Comparison of ENCODE assay signal across 8 mouse cellular contexts in genomic region chr17:57070699-57071098, GRCm38 (mm10). TPM values are rescaled to one million over a fixed set of nuclear protein-coding genes. Genes with fewer than 3 reads are reported as not detected.
A peak's percentile ranks its signal among the peaks of the same experiment; 100 is the strongest.
DNase-seq lines count a peak whose midpoint lies in the region; ATAC-seq and TF ChIP-seq lines count a peak whose summit lies in the region.

No protein-coding gene starts in this region.

- peak overlapping the region; percentile 46; the same call in 1 of the 2 replicates for H3K4me2 ChIP-seq in forebrain, embryonic 11.5 days (ENCODE audit: low read depth, low read length, severe bottlenecking)
- H3K4me2 ChIP-seq in kidney, embryonic 16.5 days (replicated peaks; ENCODE audit: low read depth, low read length), result peak overlapping the region; percentile 43

- no peaks in the 10 kb centered on the region for H3K27me3 ChIP-seq in forebrain, embryonic 11.5 days (ENCODE audit: control insufficient read depth, insufficient read depth, low read length)
- H3K27me3 ChIP-seq in kidney, embryonic 16.5 days (ENCODE audit: insufficient read depth, low read length), result peaks cover 3% of the 10 kb centered on the region; the same call in 1 of the 2 replicates

- intact Hi-C loops in gastrocnemius, postnatal 36 days (cut with DNase I), result no loop called here

- no peak overlapping the region for H3K9ac ChIP-seq in ES-E14 (ENCODE audit: insufficient read depth, low read depth, low read length, poor library complexity, severe bottlenecking)
- peak overlapping the region; percentile 39; the same call in 1 of the 2 replicates for H3K9ac ChIP-seq in forebrain, embryonic 11.5 days (ENCODE audit: low read length)
- no peak overlapping the region for H3K9ac ChIP-seq in kidney, embryonic 16.5 days (replicated peaks; ENCODE audit: low read length)

- no peaks in the 10 kb centered on the region for H3K9me3 ChIP-seq in ES-E14 (ENCODE audit: control insufficient read depth, insufficient read depth, low read depth, low read length)
- H3K9me3 ChIP-seq in forebrain, embryonic 11.5 days (ENCODE audit: control insufficient read depth, low read length), result no peaks in the 10 kb centered on the region
- H3K9me3 ChIP-seq in kidney, embryonic 16.5 days (ENCODE audit: low read length), result no peaks in the 10 kb centered on the region

- DNase-seq in ES-E14 (ENCODE audit: low read depth, low spot score), result peak; percentile 100
- peak; percentile 76 for DNase-seq in forebrain, embryonic 11.5 days (ENCODE audit: low spot score)
- peak; percentile 63 for DNase-seq in mesoderm, embryonic 11.5 days (ENCODE audit: low read depth, low spot score)
- no peak for DNase-seq in frontal cortex, adult 2 months (ENCODE audit: extremely low spot score in 1 of 2, low spot score in 1 of 2)
- no peak for DNase-seq in spleen, postnatal 36 days (ENCODE audit: low spot score in 2 of 2)
- DNase-seq in gastrocnemius, postnatal 36 days, result no peak
- no peak for DNase-seq in cerebellum, postnatal 36 days

- WGBS in forebrain, embryonic 11.5 days, result 1% methylated on average over 11 of the region's 11 CpGs
- WGBS in kidney, embryonic 16.5 days, result 2% methylated on average over 11 of the region's 11 CpGs

- ATAC-seq in forebrain, embryonic 11.5 days (replicated peaks; ENCODE audit: low FRiP score), result peak; percentile 73
- peak; percentile 78 for ATAC-seq in kidney, embryonic 16.5 days (ENCODE audit: low FRiP score, low TSS enrichment)

- H3K4me1 ChIP-seq in ES-E14 (ENCODE audit: control insufficient read depth in 2 of 2, insufficient read depth in 2 of 2, low read length in 2 of 2, poor library complexity in 1 of 2), result peaks cover 2 to 16% of the 10 kb centered on the region in 2 experiments; a peak in 2 of 4 replicates
- H3K4me1 ChIP-seq in forebrain, embryonic 11.5 days (replicated peaks; ENCODE audit: control insufficient read depth, insufficient read depth, low read length), result 0 out of 2 replicates have a peak, but pooled peaks cover 2% of the 10 kb centered on the region
- peaks cover 8% of the 10 kb centered on the region; the same call in 1 of the 2 replicates for H3K4me1 ChIP-seq in kidney, embryonic 16.5 days (ENCODE audit: insufficient read depth, low read length)

- H3K27ac ChIP-seq in ES-E14 (ENCODE audit: insufficient read depth, low read depth, low read length, poor library complexity, severe bottlenecking), result no peak overlapping the region
- H3K27ac ChIP-seq in forebrain, embryonic 11.5 days (ENCODE audit: low read depth, low read length), result no peak overlapping the region
- H3K27ac ChIP-seq in kidney, embryonic 16.5 days (ENCODE audit: low read length), result no peak overlapping the region

- in situ Hi-C loops in ES-E14 (cut with MboI; ENCODE audit: low sequenced_read_pairs in 2 of 2, unreplicated experiment in 2 of 2), result no loop called here

- peaks cover 2% of the 10 kb centered on the region; the same call in 1 of the 2 replicates for H3K36me3 ChIP-seq in ES-E14 (ENCODE audit: control insufficient read depth, insufficient read depth, low read length, poor library complexity, severe bottlenecking)
- H3K36me3 ChIP-seq in forebrain, embryonic 11.5 days (ENCODE audit: control insufficient read depth, insufficient read depth, low read length), result no peaks in the 10 kb centered on the region; the same call in 1 of the 2 replicates
- H3K36me3 ChIP-seq in kidney, embryonic 16.5 days (ENCODE audit: insufficient read depth, low read length), result no peaks in the 10 kb centered on the region

- H3K4me3 ChIP-seq in ES-E14 (ENCODE audit: insufficient read depth in 1 of 2, low read depth in 1 of 2, low read length in 2 of 2, poor library complexity in 1 of 2, severe bottlenecking in 1 of 2), result no peak overlapping the region
- H3K4me3 ChIP-seq in forebrain, embryonic 11.5 days (ENCODE audit: low read depth, low read length), result peak overlapping the region; percentile 23
- H3K4me3 ChIP-seq in kidney, embryonic 16.5 days (ENCODE audit: low read length), result peak overlapping the region; percentile 36

TF ChIP-seq in ES-E14, 5 proteins besides CTCF, POLR2A, EP300 and RAD21:
- no peak for TF ChIP-seq ZNF384 (IDR thresholded peaks at IDR 0.05; ENCODE audit: low read depth, low read length)
- no peak for TF ChIP-seq CHD2 (IDR thresholded peaks at IDR 0.05; ENCODE audit: low read depth, low read length)
- TF ChIP-seq HCFC1 (IDR thresholded peaks at IDR 0.05; ENCODE audit: borderline replicate concordance, insufficient read depth, low read length), result no peak
- no peak for TF ChIP-seq MAFK (IDR thresholded peaks at IDR 0.05; ENCODE audit: insufficient read depth, low read depth, low read length)
- TF ChIP-seq ZC3H11A (IDR thresholded peaks at IDR 0.05; ENCODE audit: borderline replicate concordance, low read depth, low read length), result no peak

RNA-seq across cellular contexts. Expression of gene Dennd1c, which starts 7.6 kb away (rescaled TPM):
- total RNA-seq in ES-E14 (2012; rRNA removed), result 0.45 and 0.53 TPM in 2 replicates
- 4.6 and 5.7 TPM in 2 replicates for polyA plus RNA-seq in forebrain, embryonic 11.5 days (2014; fragmentation: Nextera tagmentation; extraction: Ambion mirVana)
- polyA plus RNA-seq in kidney, embryonic 16.5 days (2015; fragmentation: Nextera tagmentation; extraction: Ambion mirVana), result 5.6 and 6.8 TPM in 2 replicates
- polyA plus RNA-seq in frontal cortex, adult 2 months (2012; rRNA removed), result 2.3 and 2.4 TPM in 2 replicates
- total RNA-seq in gastrocnemius, postnatal 36 days (2021), result under 1 TPM; 0.43 to 0.54 TPM

RNA-seq across cellular contexts. Expression of gene Slc25a23, which starts 11.0 kb away (rescaled TPM):
- total RNA-seq in ES-E14 (2012; rRNA removed), result 5.2 and 5.9 TPM in 2 replicates
- 19.9 and 21.5 TPM in 2 replicates for polyA plus RNA-seq in forebrain, embryonic 11.5 days (2014; fragmentation: Nextera tagmentation; extraction: Ambion mirVana)
- 11.2 and 14.0 TPM in 2 replicates for polyA plus RNA-seq in kidney, embryonic 16.5 days (2015; fragmentation: Nextera tagmentation; extraction: Ambion mirVana)
- polyA plus RNA-seq in frontal cortex, adult 2 months (2012; rRNA removed), result 290 and 350 TPM in 2 replicates
- total RNA-seq in gastrocnemius, postnatal 36 days (2021), result 10 to 100 TPM; 34.1 to 48.5 TPM

RNA-seq across cellular contexts. Expression of gene Crb3, which starts 11.8 kb away (rescaled TPM):
- 6.2 and 15.4 TPM in 2 replicates for total RNA-seq in ES-E14 (2012; rRNA removed)
- 1.5 and 1.9 TPM in 2 replicates for polyA plus RNA-seq in forebrain, embryonic 11.5 days (2014; fragmentation: Nextera tagmentation; extraction: Ambion mirVana)
- polyA plus RNA-seq in kidney, embryonic 16.5 days (2015; fragmentation: Nextera tagmentation; extraction: Ambion mirVana), result 61.8 and 69.1 TPM in 2 replicates
- 1.0 and 1.7 TPM in 2 replicates for polyA plus RNA-seq in frontal cortex, adult 2 months (2012; rRNA removed)
- total RNA-seq in gastrocnemius, postnatal 36 days (2021), result under 1 TPM; 0.51 to 0.57 TPM

RNA-seq across cellular contexts. Expression of gene Tubb4a, which starts 16.9 kb away (rescaled TPM):
- total RNA-seq in ES-E14 (2012; rRNA removed), result 0.32 and 0.89 TPM in 2 replicates
- polyA plus RNA-seq in forebrain, embryonic 11.5 days (2014; fragmentation: Nextera tagmentation; extraction: Ambion mirVana), result 81.6 and 99.7 TPM in 2 replicates
- polyA plus RNA-seq in kidney, embryonic 16.5 days (2015; fragmentation: Nextera tagmentation; extraction: Ambion mirVana), result 25.2 and 31.8 TPM in 2 replicates
- polyA plus RNA-seq in frontal cortex, adult 2 months (2012; rRNA removed), result 514 and 612 TPM in 2 replicates
- total RNA-seq in gastrocnemius, postnatal 36 days (2021), result 1 to 10 TPM; 1.3 to 1.4 TPM

RNA-seq across cellular contexts. Expression of gene Slc25a41, which starts 29.2 kb away (rescaled TPM):
- total RNA-seq in ES-E14 (2012; rRNA removed), result 0.37 and 0.40 TPM in 2 replicates
- polyA plus RNA-seq in forebrain, embryonic 11.5 days (2014; fragmentation: Nextera tagmentation; extraction: Ambion mirVana), result not detected in 2 replicates
- polyA plus RNA-seq in kidney, embryonic 16.5 days (2015; fragmentation: Nextera tagmentation; extraction: Ambion mirVana), result not detected in 2 replicates
- 0.57 and 0.66 TPM in 2 replicates for polyA plus RNA-seq in frontal cortex, adult 2 months (2012; rRNA removed)
- total RNA-seq in gastrocnemius, postnatal 36 days (2021), result not detected

Comparison
In these comparisons a context has a peak if more than half of its experiments do, and no peak if none do; other contexts are left out.
1. DNase-seq: peak in ES-E14 (single experiment), forebrain, embryonic 11.5 days (single experiment) and mesoderm, embryonic 11.5 days (single experiment); none in frontal cortex, adult 2 months (0 of 2), spleen, postnatal 36 days (0 of 2), gastrocnemius, postnatal 36 days (0 of 2) and cerebellum, postnatal 36 days (0 of 2).
2. H3K4me3 ChIP-seq: peak in forebrain, embryonic 11.5 days (single experiment) and kidney, embryonic 16.5 days (single experiment); none in ES-E14 (0 of 2).
3. RNA of gene Slc25a23, which starts 11.0 kb away (polyA plus RNA-seq): 290 to 350 TPM in frontal cortex, adult 2 months; 19.9 to 21.5 TPM in forebrain, embryonic 11.5 days and 11.2 to 14.0 TPM in kidney, embryonic 16.5 days; every median in the first group is over 10 times any median in the second.
4. RNA of gene Crb3, which starts 11.8 kb away (polyA plus RNA-seq): 61.8 to 69.1 TPM in kidney, embryonic 16.5 days; 1.5 to 1.9 TPM in forebrain, embryonic 11.5 days and 1.0 to 1.7 TPM in frontal cortex, adult 2 months; every median in the first group is over 10 times any median in the second.